ENCODE assay signal across 11 mouse cellular contexts in the genomic region with DNA sequence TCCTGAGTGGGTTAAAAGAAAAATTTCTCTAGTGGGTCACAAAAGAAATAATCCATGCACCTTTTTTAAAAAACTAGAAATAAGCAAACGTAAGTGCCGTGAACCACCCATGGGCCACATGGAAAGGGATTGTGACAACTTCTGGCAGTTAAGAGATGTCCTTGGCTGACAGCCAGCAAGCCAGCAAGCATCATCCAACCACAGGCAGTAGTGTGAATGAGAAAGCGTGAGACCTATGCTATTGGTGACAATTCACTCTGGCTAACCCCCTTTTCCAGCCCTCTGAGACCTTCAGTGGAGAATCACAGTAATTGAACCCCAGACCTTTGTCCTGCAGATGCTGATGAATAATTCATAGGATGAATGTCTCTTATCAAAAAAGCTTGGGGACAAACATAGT.
DNase-seq lines count a peak whose midpoint lies in the region; ATAC-seq and TF ChIP-seq lines count a peak whose summit lies in the region.
"Had no signal": no experiment of that assay in that cellular context is flagged by ENCODE, and none has a peak within 500 bp of the region (broad histone marks: within the 10 kb centered on the region; RNA-seq: fewer than 3 reads in every experiment).

No protein-coding gene starts in this region.

- TF ChIP-seq CTCF in gastrocnemius, adult 2 months (IDR thresholded peaks at IDR 0.05): no peak
- no peak for TF ChIP-seq CTCF in brain, embryonic 14.5 days (IDR thresholded peaks at IDR 0.05; ENCODE audit: borderline replicate concordance, extremely low read depth, insufficient read depth, insufficient read length)

- H3K4me3 ChIP-seq in gastrocnemius, adult 2 months: no peak overlapping the region
- H3K4me3 ChIP-seq: midbrain, embryonic 12.5 days had no signal

- ATAC-seq in megakaryocyte progenitor cell, adult 5-6 weeks (replicated peaks; ENCODE audit: poor library complexity): no peak
- ATAC-seq in CD4-positive, CD25-positive, alpha-beta regulatory T cell, adult 4 months: no peak
- ATAC-seq: inflammation-experienced regulatory T-cells, adult 6 months had no signal

- H3K27ac ChIP-seq in gastrocnemius, adult 2 months: no peak overlapping the region
- H3K27ac ChIP-seq: midbrain, embryonic 12.5 days had no signal

- intact Hi-C loops in gastrocnemius, adult 2 months (cut with DNase I): no loop called here
- intact Hi-C loops in left cerebral cortex, postnatal 36 days (cut with DNase I): no loop called here

- DNase-seq in gastrocnemius, adult 18-20 months (ENCODE audit: low spot score): peak; percentile 2
- DNase-seq in gastrocnemius, adult 2 months: no peak
- DNase-seq in left cerebral cortex, adult 18-20 months (ENCODE audit: low spot score in 2 of 2): peak; percentile 2 to 6
- DNase-seq in left cerebral cortex, postnatal 36 days (ENCODE audit: low spot score in 2 of 2): no peak
- DNase-seq in adipocyte (ENCODE audit: low spot score): peak; percentile 20
- peak; percentile 81 for DNase-seq in brain, embryonic 14.5 days (ENCODE audit: low read depth)
- DNase-seq: thymus, adult 18-20 months had no signal

- no peak for TF ChIP-seq POLR2A in brain, embryonic 14.5 days (IDR thresholded peaks at IDR 0.05; ENCODE audit: borderline replicate concordance, extremely low read depth, insufficient read depth, insufficient read length, poor library complexity, severe bottlenecking)

Comparison
In these comparisons a context has a peak if more than half of its experiments do, and no peak if none do; other contexts are left out.
1. DNase-seq: peak in gastrocnemius, adult 18-20 months (single experiment), left cerebral cortex, adult 18-20 months (2 of 2), adipocyte (single experiment) and brain, embryonic 14.5 days (single experiment); none in gastrocnemius, adult 2 months (single experiment) and left cerebral cortex, postnatal 36 days (0 of 2).